Mouse (Mus musculus): ENCODE measurements around the gene Samd8. TPM values are rescaled to one million over a fixed set of nuclear protein-coding genes. Genes with fewer than 3 reads are reported as not detected.

Gene Samd8
- 28.0 and 31.4 TPM in 2 replicates for total RNA-seq (2012; rRNA removed)

- H3K9me3 ChIP-seq (ENCODE audit: control insufficient read depth, insufficient read depth, low read depth, low read length), result no peaks in the 10 kb centered on the region
- H3K4me3 ChIP-seq (ENCODE audit: insufficient read depth in 1 of 2, low read depth in 1 of 2, low read length in 2 of 2, poor library complexity in 1 of 2, severe bottlenecking in 1 of 2), result peak within 1 kb of the TSS; percentile 96 to 97
- DNase-seq (ENCODE audit: low read depth, low spot score), result peak; percentile 76
- no peaks in the 10 kb centered on the region for H3K36me3 ChIP-seq (ENCODE audit: control insufficient read depth, insufficient read depth, low read length, poor library complexity, severe bottlenecking)
- TF ChIP-seq ZC3H11A (IDR thresholded peaks at IDR 0.05; ENCODE audit: borderline replicate concordance, low read depth, low read length) (no peak), MAFK (IDR thresholded peaks at IDR 0.05; ENCODE audit: insufficient read depth, low read depth, low read length) (no peak), CHD2 (IDR thresholded peaks at IDR 0.05; ENCODE audit: low read depth, low read length) (no peak), HCFC1 (IDR thresholded peaks at IDR 0.05; ENCODE audit: borderline replicate concordance, insufficient read depth, low read length) (no peak), ZNF384 (IDR thresholded peaks at IDR 0.05; ENCODE audit: low read depth, low read length) (no peak)
- no peak within 1 kb of the TSS for H3K27ac ChIP-seq (ENCODE audit: insufficient read depth, low read depth, low read length, poor library complexity, severe bottlenecking)
- in situ Hi-C loops (cut with MboI; ENCODE audit: low sequenced_read_pairs in 2 of 2, unreplicated experiment in 2 of 2), result loop anchor here in 1 of 2 experiments (10.0 kb wide), 1 partner anchor 65 kb away; no protein-coding TSS in a partner anchor
- peaks cover 2 to 8% of the 10 kb centered on the region in 2 experiments; a peak in 1 of 4 replicates for H3K4me1 ChIP-seq (ENCODE audit: control insufficient read depth in 2 of 2, insufficient read depth in 2 of 2, low read length in 2 of 2, poor library complexity in 1 of 2)
- peak within 1 kb of the TSS; percentile 88 for H3K9ac ChIP-seq (ENCODE audit: insufficient read depth, low read depth, low read length, poor library complexity, severe bottlenecking)
These were observed at the start of gene Samd8 for GRCm38 (mm10) chr14:21750008-21750880. TSS of gene Samd8 (plus strand) at chr14:21750531.

DNA sequence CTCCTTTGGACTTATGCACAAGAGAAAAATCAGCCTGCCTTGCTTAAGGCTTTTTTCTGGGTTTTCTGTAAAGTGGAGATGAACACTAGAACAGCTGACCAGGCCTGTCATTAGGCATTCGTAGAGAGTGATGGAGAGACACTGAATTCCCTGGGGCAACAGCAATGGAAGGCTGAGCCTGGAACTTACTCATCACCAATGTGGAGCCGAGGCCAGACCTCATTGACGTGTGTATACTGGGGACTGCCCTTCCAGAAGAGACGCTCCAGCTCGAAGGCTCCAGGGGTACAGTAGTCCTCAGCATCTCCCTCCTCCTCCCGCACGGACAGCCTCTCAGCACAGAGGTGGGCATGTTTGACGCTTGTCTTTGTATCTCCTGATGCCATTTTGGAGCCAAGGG lies 47.6 kb upstream of the Samd8 start:
- H3K4me1 ChIP-seq (ENCODE audit: control insufficient read depth in 2 of 2, insufficient read depth in 2 of 2, low read length in 2 of 2, poor library complexity in 1 of 2), result no peaks in the 10 kb centered on the region
- in situ Hi-C loops (cut with MboI; ENCODE audit: low sequenced_read_pairs in 2 of 2, unreplicated experiment in 2 of 2), result no loop called here
- H3K27ac ChIP-seq (ENCODE audit: insufficient read depth, low read depth, low read length, poor library complexity, severe bottlenecking), result no peak overlapping the region
- H3K9ac ChIP-seq (ENCODE audit: insufficient read depth, low read depth, low read length, poor library complexity, severe bottlenecking), result no peak overlapping the region
- no peak overlapping the region for H3K4me3 ChIP-seq (ENCODE audit: insufficient read depth in 1 of 2, low read depth in 1 of 2, low read length in 2 of 2, poor library complexity in 1 of 2, severe bottlenecking in 1 of 2)
- H3K9me3 ChIP-seq (ENCODE audit: control insufficient read depth, insufficient read depth, low read depth, low read length), result no peaks in the 10 kb centered on the region
- no peak for DNase-seq (ENCODE audit: low read depth, low spot score)
- H3K36me3 ChIP-seq (ENCODE audit: control insufficient read depth, insufficient read depth, low read length, poor library complexity, severe bottlenecking), result no peaks in the 10 kb centered on the region
- no peak for TF ChIP-seq ZC3H11A (IDR thresholded peaks at IDR 0.05; ENCODE audit: borderline replicate concordance, low read depth, low read length)

- Histone ChIP-seq H3K4me3 (ENCODE audit: insufficient read depth in 1 of 2, low read depth in 1 of 2, low read length in 2 of 2, poor library complexity in 1 of 2, severe bottlenecking in 1 of 2) (no peak overlapping the region), H3K9me3 (ENCODE audit: control insufficient read depth, insufficient read depth, low read depth, low read length) (no peaks in the 10 kb centered on the region), H3K9ac (ENCODE audit: insufficient read depth, low read depth, low read length, poor library complexity, severe bottlenecking) (no peak overlapping the region), H3K27ac (ENCODE audit: insufficient read depth, low read depth, low read length, poor library complexity, severe bottlenecking) (no peak overlapping the region), H3K4me1 (ENCODE audit: control insufficient read depth in 2 of 2, insufficient read depth in 2 of 2, low read length in 2 of 2, poor library complexity in 1 of 2) (no peaks in the 10 kb centered on the region), H3K36me3 (ENCODE audit: control insufficient read depth, insufficient read depth, low read length, poor library complexity, severe bottlenecking) (no peaks in the 10 kb centered on the region)
- TF ChIP-seq HCFC1 (IDR thresholded peaks at IDR 0.05; ENCODE audit: borderline replicate concordance, insufficient read depth, low read length) (no peak), MAFK (IDR thresholded peaks at IDR 0.05; ENCODE audit: insufficient read depth, low read depth, low read length) (no peak), ZNF384 (IDR thresholded peaks at IDR 0.05; ENCODE audit: low read depth, low read length) (no peak), CHD2 (IDR thresholded peaks at IDR 0.05; ENCODE audit: low read depth, low read length) (no peak), ZC3H11A (IDR thresholded peaks at IDR 0.05; ENCODE audit: borderline replicate concordance, low read depth, low read length) (no peak)
- in situ Hi-C loops (cut with MboI; ENCODE audit: low sequenced_read_pairs in 2 of 2, unreplicated experiment in 2 of 2), result no loop called here
- DNase-seq (ENCODE audit: low read depth, low spot score), result no peak
These were observed 47.1 kb upstream of the Samd8 start for GRCm38 (mm10) chr14:21703255-21703654.

GRCm38 (mm10) chr14:21705462-21705861 lies 44.9 kb upstream of the Samd8 start:
- H3K27ac ChIP-seq (ENCODE audit: insufficient read depth, low read depth, low read length, poor library complexity, severe bottlenecking), result no peak overlapping the region
- TF ChIP-seq MAFK (IDR thresholded peaks at IDR 0.05; ENCODE audit: insufficient read depth, low read depth, low read length) (no peak), ZC3H11A (IDR thresholded peaks at IDR 0.05; ENCODE audit: borderline replicate concordance, low read depth, low read length) (no peak), HCFC1 (IDR thresholded peaks at IDR 0.05; ENCODE audit: borderline replicate concordance, insufficient read depth, low read length) (no peak), CHD2 (IDR thresholded peaks at IDR 0.05; ENCODE audit: low read depth, low read length) (no peak), ZNF384 (IDR thresholded peaks at IDR 0.05; ENCODE audit: low read depth, low read length) (no peak)
- DNase-seq (ENCODE audit: low read depth, low spot score), result no peak
- H3K9ac ChIP-seq (ENCODE audit: insufficient read depth, low read depth, low read length, poor library complexity, severe bottlenecking), result no peak overlapping the region
- no peaks in the 10 kb centered on the region for H3K9me3 ChIP-seq (ENCODE audit: control insufficient read depth, insufficient read depth, low read depth, low read length)
- no peaks in the 10 kb centered on the region for H3K4me1 ChIP-seq (ENCODE audit: control insufficient read depth in 2 of 2, insufficient read depth in 2 of 2, low read length in 2 of 2, poor library complexity in 1 of 2)
- H3K4me3 ChIP-seq (ENCODE audit: insufficient read depth in 1 of 2, low read depth in 1 of 2, low read length in 2 of 2, poor library complexity in 1 of 2, severe bottlenecking in 1 of 2), result no peak overlapping the region
- in situ Hi-C loops (cut with MboI; ENCODE audit: low sequenced_read_pairs in 2 of 2, unreplicated experiment in 2 of 2), result no loop called here
- H3K36me3 ChIP-seq (ENCODE audit: control insufficient read depth, insufficient read depth, low read length, poor library complexity, severe bottlenecking), result no peaks in the 10 kb centered on the region

Measured in ES-E14 (cell line).